Mouse (Mus musculus): ENCODE measurements around the gene Zfp296. TPM values are rescaled to one million over a fixed set of nuclear protein-coding genes. Genes with fewer than 3 reads are reported as not detected.

Gene Zfp296
- polyA plus RNA-seq, 2 experiments from 2014 or later, result 1.7 to 1.9 TPM

- no peak for ATAC-seq
Observed at GRCm38 (mm10) chr7:19609641-19610332, 32.7 kb downstream of the Zfp296 start.

- no peak for ATAC-seq
Observed at GRCm38 (mm10) chr7:19610969-19611368, 33.9 kb downstream of the Zfp296 start.

- no peak for ATAC-seq
Observed at GRCm38 (mm10) chr7:19615036-19615577, 38.0 kb downstream of the Zfp296 start.

GRCm38 (mm10) chr7:19619004-19619801, 42.1 kb downstream of the Zfp296 start:
- peak; percentile 84 for ATAC-seq

GRCm38 (mm10) chr7:19620811-19621210, 43.7 kb downstream of the Zfp296 start:
- ATAC-seq, result no peak

DNA sequence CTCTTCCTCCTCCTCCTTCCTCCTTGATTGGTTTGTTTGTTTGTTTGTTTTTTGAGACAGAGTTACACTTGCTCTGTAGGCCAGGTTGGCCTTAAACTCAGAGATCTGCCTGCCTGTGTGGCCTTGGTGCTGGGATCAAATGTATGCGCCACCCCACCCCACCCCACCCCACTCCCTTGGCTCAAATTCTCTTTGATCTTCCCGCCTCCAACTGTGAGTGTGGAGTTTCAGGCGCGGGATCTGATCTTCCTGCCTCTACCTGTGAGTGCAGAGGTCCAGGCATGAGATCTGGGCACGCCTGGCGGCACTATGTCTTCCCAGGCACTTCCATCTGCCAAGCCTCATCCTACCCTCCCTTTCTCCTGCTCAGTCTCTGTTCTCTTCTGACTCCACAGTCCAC, 45.2 kb downstream of the Zfp296 start:
- no peak for ATAC-seq

- ATAC-seq, result no peak
Observed at GRCm38 (mm10) chr7:19623433-19623832, 46.3 kb downstream of the Zfp296 start.

DNA sequence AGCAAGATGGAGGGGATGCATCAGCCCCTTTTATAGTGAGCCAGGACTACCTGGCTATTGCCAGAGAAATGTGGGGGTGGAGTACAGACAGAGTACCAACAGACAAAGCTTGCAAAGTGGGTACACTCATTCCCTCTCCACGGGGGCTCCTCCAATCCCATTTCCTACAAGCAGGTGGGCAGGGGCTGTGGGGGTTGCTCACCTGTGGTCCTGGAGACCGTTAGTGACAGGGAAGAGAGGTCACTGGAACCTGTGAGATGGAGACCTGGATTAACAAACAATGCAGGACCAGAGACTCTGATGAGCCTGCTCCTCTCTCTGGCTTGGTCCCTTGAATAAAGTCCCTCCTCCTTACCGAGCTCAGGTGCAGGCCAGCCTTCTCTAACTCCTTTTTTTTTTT, 50.6 kb downstream of the Zfp296 start:
- no peak for ATAC-seq

DNA sequence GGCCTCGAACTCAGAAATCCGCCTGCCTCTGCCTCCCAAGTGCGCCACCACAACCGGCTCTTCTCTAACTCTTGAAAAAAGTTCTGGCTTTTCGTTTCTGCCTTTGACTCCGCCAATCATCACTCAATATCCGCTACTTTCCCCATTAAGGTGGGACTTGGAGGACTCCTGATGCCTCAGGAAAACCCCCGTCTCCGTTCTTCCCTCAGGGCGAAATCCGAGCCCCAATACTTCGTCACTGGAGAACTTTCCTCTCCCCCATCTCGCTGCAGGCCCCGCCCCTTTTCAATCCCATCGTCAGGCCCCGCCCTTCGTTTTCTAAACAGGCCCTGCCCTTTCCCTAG, 51.1 kb downstream of the Zfp296 start:
- no peak for ATAC-seq

GRCm38 (mm10) chr7:19628536-19629360, 51.7 kb downstream of the Zfp296 start:
- ATAC-seq, result peak; percentile 87

DNA sequence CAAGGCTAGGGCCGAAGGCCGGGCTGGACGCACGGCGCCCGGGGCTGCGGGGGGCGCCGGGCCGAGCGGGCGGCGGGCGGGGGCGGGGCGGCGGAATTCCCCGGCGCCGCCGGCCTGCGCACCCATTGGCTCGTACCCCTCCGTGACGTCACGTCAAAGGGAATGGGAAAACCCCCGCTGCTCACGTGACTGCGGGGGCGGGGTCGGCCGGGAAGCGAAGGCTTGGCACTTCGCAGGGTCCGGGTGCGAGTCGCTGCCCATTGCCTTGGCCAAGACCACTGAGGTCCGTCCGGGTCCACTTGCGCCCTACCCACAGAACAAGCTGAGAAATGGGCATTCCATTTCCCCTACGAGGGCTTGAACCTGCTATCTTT, 52.3 kb downstream of the Zfp296 start, which contains the start of gene Relb:
Gene Relb (minus strand): TSS at position 78 of the 374 bp plus-strand sequence.
- ATAC-seq, result peak; percentile 24

Other genes starting within 250 kb of the Zfp296 start
- 10 to 100 TPM; 71.2 to 78.1 TPM for gene Ercc1, start 232.5 kb upstream of the Zfp296 start, polyA plus RNA-seq (2017; shearing (Covaris generic))
- 10 to 100 TPM; 15.8 to 17.6 TPM for gene Cd3eap, start 217.8 kb upstream of the Zfp296 start, polyA plus RNA-seq (2017; shearing (Covaris generic))
- gene Ppp1r13l, start 217.5 kb upstream of the Zfp296 start, polyA plus RNA-seq (2017; shearing (Covaris generic)), result not detected
- gene Ercc2, start 195.3 kb upstream of the Zfp296 start, polyA plus RNA-seq (2017; shearing (Covaris generic)), result 10 to 100 TPM; 10.1 to 11.6 TPM
- gene Klc3, start 173.2 kb upstream of the Zfp296 start, polyA plus RNA-seq (2017; shearing (Covaris generic)), result 1 to 10 TPM; 2.6 to 3.3 TPM
- not detected for gene Ckm, start 172.5 kb upstream of the Zfp296 start, polyA plus RNA-seq (2017; shearing (Covaris generic))
- gene Mark4, start 118.5 kb upstream of the Zfp296 start, polyA plus RNA-seq (2017; shearing (Covaris generic)), result 1 to 10 TPM in 1 of 2 experiments, under 1 TPM in 1; 0.91 to 1.3 TPM
- gene Exoc3l2, start 114.0 kb upstream of the Zfp296 start, polyA plus RNA-seq (2017; shearing (Covaris generic)), result not detected
- under 1 TPM; 0.37 to 0.86 TPM for gene Bloc1s3, start 68.9 kb upstream of the Zfp296 start, polyA plus RNA-seq (2017; shearing (Covaris generic))
- gene Trappc6a, start 68.9 kb upstream of the Zfp296 start, polyA plus RNA-seq (2017; shearing (Covaris generic)), result 10 to 100 TPM; 45.8 to 50.7 TPM
- gene Nkpd1, start 59.4 kb upstream of the Zfp296 start, polyA plus RNA-seq (2017; shearing (Covaris generic)), result not detected
- gene Ppp1r37, start 14.2 kb upstream of the Zfp296 start, polyA plus RNA-seq (2017; shearing (Covaris generic)), result 1 to 10 TPM; 1.9 to 2.8 TPM
- 100 to 1,000 TPM in 1 of 2 experiments, 10 to 100 TPM in 1; 91.0 to 100 TPM for gene Gemin7, start 308 bp downstream of the Zfp296 start, polyA plus RNA-seq (2017; shearing (Covaris generic))
- gene Clasrp, start 27.2 kb downstream of the Zfp296 start, polyA plus RNA-seq (2017; shearing (Covaris generic)), result 1 to 10 TPM; 9.0 to 9.4 TPM
- gene Relb, start 52.2 kb downstream of the Zfp296 start, polyA plus RNA-seq (2017; shearing (Covaris generic)), result 10 to 100 TPM; 12.7 to 14.8 TPM
- 10 to 100 TPM; 24.4 to 28.1 TPM for gene Clptm1, start 87.7 kb downstream of the Zfp296 start, polyA plus RNA-seq (2017; shearing (Covaris generic))
- gene Apoc2, start 100.7 kb downstream of the Zfp296 start, polyA plus RNA-seq (2017; shearing (Covaris generic)), result not detected
- not detected for gene Gm44805, start 104.1 kb downstream of the Zfp296 start, polyA plus RNA-seq (2017; shearing (Covaris generic))
- under 1 TPM in 1 of 2 experiments, not detected in 1; 0.36 TPM for gene Apoc4, start 104.2 kb downstream of the Zfp296 start, polyA plus RNA-seq (2017; shearing (Covaris generic))
- not detected for gene Apoc1, start 115.4 kb downstream of the Zfp296 start, polyA plus RNA-seq (2017; shearing (Covaris generic))
- gene Apoe, start 121.9 kb downstream of the Zfp296 start, polyA plus RNA-seq (2017; shearing (Covaris generic)), result 1 to 10 TPM; 6.6 to 7.6 TPM
- 1 to 10 TPM; 3.7 to 6.9 TPM for gene Tomm40, start 138.2 kb downstream of the Zfp296 start, polyA plus RNA-seq (2017; shearing (Covaris generic))
- gene Nectin2, start 173.2 kb downstream of the Zfp296 start, polyA plus RNA-seq (2017; shearing (Covaris generic)), result under 1 TPM in 1 of 2 experiments, not detected in 1; 0.12 TPM
- gene Bcam, start 193.7 kb downstream of the Zfp296 start, polyA plus RNA-seq (2017; shearing (Covaris generic)), result 1 to 10 TPM; 2.5 to 3.7 TPM
- gene Cblc, start 219.5 kb downstream of the Zfp296 start, polyA plus RNA-seq (2017; shearing (Covaris generic)), result not detected
- gene Bcl3, start 245.5 kb downstream of the Zfp296 start, polyA plus RNA-seq (2017; shearing (Covaris generic)), result 10 to 100 TPM; 16.0 to 20.5 TPM